Mouse (Mus musculus): Measurements from ENCODE around the gene Itgb6. TPM values are rescaled to one million over a fixed set of nuclear protein-coding genes. Genes with fewer than 3 reads are reported as not detected.
A peak's percentile ranks its signal among the peaks of the same experiment; 100 is the strongest.

The Itgb6 gene
- polyA plus RNA-seq, 1 experiment from 2014 or later = not detected

- no peak for ATAC-seq
These were observed 112.8 kb downstream of the Itgb6 start for GRCm38 (mm10) chr2:60609436-60610199.

DNA sequence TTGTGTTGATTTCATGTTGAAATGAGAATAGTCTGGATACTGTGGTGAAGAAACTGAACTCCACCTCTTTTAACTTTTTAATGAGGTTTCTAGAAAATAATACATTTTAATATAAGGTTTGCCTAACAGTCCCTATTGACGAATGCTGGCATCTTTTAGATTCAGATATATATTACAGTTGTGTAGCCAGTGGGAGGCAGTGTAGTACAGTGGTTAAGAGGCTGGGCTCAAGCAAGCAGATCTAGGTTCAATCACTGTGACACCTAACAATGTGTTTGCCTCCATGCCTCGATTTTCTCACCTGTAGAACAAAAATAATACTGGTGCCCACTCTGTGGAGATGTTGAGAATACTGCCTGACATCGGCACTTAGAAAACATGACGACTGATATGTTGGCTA lies 114.5 kb downstream of the Itgb6 start:
- H3K36me3 ChIP-seq (ENCODE audit: poor library complexity, severe bottlenecking) = no peaks in the 10 kb centered on the region
- H3K4me1 ChIP-seq = peaks cover 9% of the 10 kb centered on the region
- H3K9ac ChIP-seq = no peak overlapping the region
- no peak overlapping the region for H3K4me2 ChIP-seq
- H3K27me3 ChIP-seq = no peaks in the 10 kb centered on the region
- no peak for ATAC-seq
- no peak overlapping the region for H3K4me3 ChIP-seq
- no peak overlapping the region for H3K27ac ChIP-seq
- WGBS = 74% methylated on average over 4 of the region's 4 CpGs
- no peaks in the 10 kb centered on the region for H3K9me3 ChIP-seq (replicated peaks)

More at GRCm38 (mm10) chr2:60609436-60610199, 112.8 kb downstream of the Itgb6 start:
- Histone ChIP-seq H3K27ac (no peak overlapping the region), H3K9me3 (replicated peaks) (no peaks in the 10 kb centered on the region), H3K36me3 (ENCODE audit: poor library complexity, severe bottlenecking) (no peaks in the 10 kb centered on the region), H3K4me2 (no peak overlapping the region), H3K4me1 (peaks cover 20% of the 10 kb centered on the region), H3K4me3 (no peak overlapping the region), H3K27me3 (no peaks in the 10 kb centered on the region), H3K9ac (no peak overlapping the region)
- WGBS = 82% methylated on average over 8 of the region's 8 CpGs

GRCm38 (mm10) chr2:60601326-60601725 lies 121.1 kb downstream of the Itgb6 start:
- H3K4me2 ChIP-seq = no peak overlapping the region
- no peaks in the 10 kb centered on the region for H3K36me3 ChIP-seq (ENCODE audit: poor library complexity, severe bottlenecking)
- no peaks in the 10 kb centered on the region for H3K4me1 ChIP-seq
- H3K27me3 ChIP-seq = no peaks in the 10 kb centered on the region
- no peak overlapping the region for H3K4me3 ChIP-seq
- no peak for ATAC-seq
- H3K27ac ChIP-seq = no peak overlapping the region
- no peak overlapping the region for H3K9ac ChIP-seq
- 96% methylated on average over 2 of the region's 2 CpGs for WGBS
- no peaks in the 10 kb centered on the region; the same call in 1 of the 2 replicates for H3K9me3 ChIP-seq (replicated peaks)

DNA sequence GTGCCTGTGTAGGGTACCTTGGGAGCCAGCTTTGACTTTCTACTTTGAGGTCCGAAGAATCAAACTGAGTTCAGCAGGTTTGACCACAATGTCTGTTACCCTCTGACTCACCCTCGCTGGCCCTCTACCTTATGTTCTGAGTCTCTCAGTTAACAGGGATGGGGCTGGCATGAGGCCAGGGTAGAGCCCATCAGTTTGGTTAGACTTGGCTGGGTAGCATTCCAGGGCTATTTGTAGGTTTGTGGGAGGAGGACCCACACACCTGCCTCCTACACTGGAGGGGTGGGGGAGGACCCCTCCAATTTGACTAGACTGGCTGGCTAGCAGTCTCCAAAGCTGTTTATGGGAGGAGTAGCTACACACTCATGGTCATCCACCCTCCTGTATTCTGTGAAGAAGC lies 121.6 kb downstream of the Itgb6 start:
- 92% methylated on average over 2 of the region's 2 CpGs for WGBS
- Histone ChIP-seq H3K27ac (no peak overlapping the region), H3K4me3 (no peak overlapping the region), H3K4me2 (no peak overlapping the region), H3K4me1 (no peaks in the 10 kb centered on the region), H3K27me3 (no peaks in the 10 kb centered on the region), H3K9ac (no peak overlapping the region), H3K9me3 (replicated peaks) (no peaks in the 10 kb centered on the region; the same call in 1 of the 2 replicates), H3K36me3 (ENCODE audit: poor library complexity, severe bottlenecking) (no peaks in the 10 kb centered on the region)
- ATAC-seq = no peak

- no peak overlapping the region for H3K4me2 ChIP-seq
- no peaks in the 10 kb centered on the region for H3K9me3 ChIP-seq (replicated peaks)
- H3K27me3 ChIP-seq = no peaks in the 10 kb centered on the region
- no peak for ATAC-seq
- WGBS = 93% methylated on average over 4 of the region's 4 CpGs
- H3K36me3 ChIP-seq (ENCODE audit: poor library complexity, severe bottlenecking) = no peaks in the 10 kb centered on the region
- H3K4me1 ChIP-seq = no peaks in the 10 kb centered on the region
- no peak overlapping the region for H3K4me3 ChIP-seq
- H3K9ac ChIP-seq = no peak overlapping the region
- no peak overlapping the region for H3K27ac ChIP-seq
These were observed 139.0 kb downstream of the Itgb6 start for GRCm38 (mm10) chr2:60583416-60583815.

GRCm38 (mm10) chr2:60554561-60554960 lies 167.9 kb downstream of the Itgb6 start:
- WGBS = 66% methylated on average over 4 of the region's 4 CpGs
- Histone ChIP-seq H3K4me2 (no peak overlapping the region), H3K36me3 (ENCODE audit: poor library complexity, severe bottlenecking) (no peaks in the 10 kb centered on the region), H3K27ac (no peak overlapping the region), H3K9ac (no peak overlapping the region), H3K27me3 (peaks cover 13% of the 10 kb centered on the region; the same call in 1 of the 2 replicates), H3K9me3 (replicated peaks) (no peaks in the 10 kb centered on the region), H3K4me3 (no peak overlapping the region), H3K4me1 (peaks cover 13% of the 10 kb centered on the region)
- no peak for ATAC-seq

DNA sequence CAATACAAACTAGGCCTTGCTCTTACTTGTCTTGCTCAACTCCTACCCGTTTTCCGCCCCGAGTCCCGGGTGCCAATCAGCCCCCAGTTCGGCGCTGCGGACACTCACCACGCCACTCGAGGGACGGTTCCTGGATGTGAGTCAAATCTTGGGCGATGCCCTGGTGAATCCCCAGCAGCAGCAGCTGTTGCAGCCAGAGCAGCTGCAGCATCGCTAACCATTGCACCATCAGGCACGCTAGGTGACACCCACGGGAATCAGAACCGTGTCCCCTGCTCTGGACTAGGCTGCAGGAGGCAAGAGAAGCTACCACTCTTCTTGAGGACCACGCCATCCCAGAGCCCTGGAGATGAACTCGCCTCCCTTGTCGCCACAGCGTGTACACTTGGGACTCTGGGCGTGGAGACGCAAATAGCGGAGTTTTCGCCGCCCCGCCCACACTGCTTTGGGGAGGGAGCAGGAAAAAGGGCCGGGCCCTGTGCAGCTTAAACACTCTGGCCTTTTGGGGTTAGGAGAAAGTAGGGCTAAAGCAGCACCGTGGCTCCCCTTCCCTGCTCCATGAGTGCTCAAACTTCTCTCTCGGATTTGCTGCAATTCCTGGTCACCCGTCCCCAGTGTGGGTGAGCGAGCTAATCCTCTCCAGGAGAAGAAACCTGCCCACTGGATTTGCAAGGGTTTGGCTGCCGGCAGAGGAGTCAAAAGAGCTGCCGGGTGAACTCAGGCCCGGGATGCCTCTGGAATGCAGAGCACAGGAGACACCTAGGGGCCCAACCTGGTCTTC lies 169.4 kb downstream of the Itgb6 start, which contains the start of gene Pla2r1:
Pla2r1 (minus strand) TSS at position 407 of the 781 bp plus-strand sequence.
- peak within 1 kb of the TSS; percentile 70 for H3K4me2 ChIP-seq
- peaks cover 13% of the 10 kb centered on the region for H3K4me1 ChIP-seq
- no peaks in the 10 kb centered on the region for H3K9me3 ChIP-seq (replicated peaks)
- H3K27me3 ChIP-seq = peaks cover 13% of the 10 kb centered on the region; the same call in 1 of the 2 replicates
- WGBS = 2% methylated on average over 33 of the region's 33 CpGs
- H3K27ac ChIP-seq = no peak within 1 kb of the TSS
- peak within 1 kb of the TSS; percentile 36 for H3K4me3 ChIP-seq
- peak; percentile 75; the same call in 1 of the 2 replicates for ATAC-seq
- no peaks in the 10 kb centered on the region for H3K36me3 ChIP-seq (ENCODE audit: poor library complexity, severe bottlenecking)
- H3K9ac ChIP-seq = peak within 1 kb of the TSS; percentile 45

DNA sequence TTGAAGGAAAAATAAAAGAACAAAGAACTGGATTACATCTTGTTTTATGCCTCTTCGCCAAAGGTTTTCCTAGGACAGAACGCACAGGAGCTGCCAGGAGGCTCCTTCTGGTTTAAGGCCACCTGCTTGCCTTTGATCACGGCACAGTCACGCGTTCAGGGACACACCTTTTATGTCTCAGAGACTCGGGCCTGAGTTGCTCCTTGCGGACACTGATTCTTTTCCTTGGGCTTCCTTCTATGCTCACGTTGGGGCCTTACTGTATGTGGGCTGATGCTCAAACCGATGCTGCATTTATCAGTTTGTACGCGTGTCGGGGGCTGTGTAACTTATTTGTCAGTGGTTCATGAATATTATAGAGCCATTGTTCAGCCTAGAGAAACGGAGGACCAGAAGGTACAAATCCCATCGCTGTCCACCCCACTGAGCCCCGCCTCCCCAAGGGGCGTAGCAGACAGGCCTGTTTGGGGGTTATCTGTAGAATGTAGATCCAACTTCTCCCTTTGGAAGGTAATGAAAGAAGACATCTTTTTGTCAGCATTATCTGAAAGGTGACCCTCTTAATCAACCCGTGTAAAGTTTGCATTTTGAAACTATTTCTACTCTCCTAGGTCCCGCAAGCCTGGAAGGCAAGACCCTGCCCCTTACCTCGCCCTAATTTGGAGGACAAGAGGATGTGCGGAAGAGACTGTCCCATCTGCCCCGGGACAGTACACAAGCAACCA lies 170.1 kb downstream of the Itgb6 start:
- Histone ChIP-seq H3K4me1 (peaks cover 13% of the 10 kb centered on the region), H3K9ac (peak overlapping the region; percentile 45), H3K27me3 (peaks cover 13% of the 10 kb centered on the region; the same call in 1 of the 2 replicates), H3K4me3 (peak overlapping the region; percentile 36), H3K36me3 (ENCODE audit: poor library complexity, severe bottlenecking) (no peaks in the 10 kb centered on the region), H3K27ac (no peak overlapping the region), H3K9me3 (replicated peaks) (no peaks in the 10 kb centered on the region), H3K4me2 (peak overlapping the region; percentile 70)
- ATAC-seq = peak; percentile 41; the same call in 1 of the 2 replicates
- WGBS = 17% methylated on average over 21 of the region's 21 CpGs

GRCm38 (mm10) chr2:60551673-60552072 lies 170.8 kb downstream of the Itgb6 start:
- H3K9me3 ChIP-seq (replicated peaks) = no peaks in the 10 kb centered on the region
- ATAC-seq = no peak
- H3K36me3 ChIP-seq (ENCODE audit: poor library complexity, severe bottlenecking) = no peaks in the 10 kb centered on the region
- no peak overlapping the region for H3K4me2 ChIP-seq
- H3K4me3 ChIP-seq = no peak overlapping the region
- no peak overlapping the region for H3K9ac ChIP-seq
- 23% methylated on average over 2 of the region's 2 CpGs for WGBS
- H3K27ac ChIP-seq = no peak overlapping the region
- H3K4me1 ChIP-seq = peaks cover 13% of the 10 kb centered on the region
- H3K27me3 ChIP-seq = peaks cover 13% of the 10 kb centered on the region; the same call in 1 of the 2 replicates

DNA sequence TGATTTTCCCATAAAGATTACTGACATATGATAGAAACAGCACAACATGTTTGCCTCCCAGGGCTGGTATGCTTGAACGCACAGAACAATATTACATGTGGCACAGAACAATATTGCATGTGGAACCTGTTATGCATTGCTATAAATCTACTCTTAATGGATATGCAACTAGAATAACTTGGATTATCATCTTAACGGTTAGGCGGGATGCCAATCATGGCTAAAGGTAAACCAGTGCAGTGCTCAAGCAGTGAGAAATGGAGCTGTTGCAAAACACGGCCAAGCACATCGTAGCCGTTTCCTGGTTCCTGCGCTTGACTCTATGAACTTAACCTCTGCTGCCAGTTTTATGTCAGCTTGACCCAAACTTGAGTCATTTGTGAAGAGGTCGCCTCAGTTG lies 171.9 kb downstream of the Itgb6 start:
- no peak for ATAC-seq
- peaks cover 13% of the 10 kb centered on the region for H3K4me1 ChIP-seq
- H3K9ac ChIP-seq = no peak overlapping the region
- no peaks in the 10 kb centered on the region for H3K9me3 ChIP-seq (replicated peaks)
- WGBS = 94% methylated on average over 8 of the region's 8 CpGs
- no peak overlapping the region for H3K4me2 ChIP-seq
- no peak overlapping the region for H3K4me3 ChIP-seq
- H3K27ac ChIP-seq = no peak overlapping the region
- peaks cover 13% of the 10 kb centered on the region; the same call in 1 of the 2 replicates for H3K27me3 ChIP-seq
- H3K36me3 ChIP-seq (ENCODE audit: poor library complexity, severe bottlenecking) = no peaks in the 10 kb centered on the region

GRCm38 (mm10) chr2:60549851-60550250 lies 172.6 kb downstream of the Itgb6 start:
- H3K4me3 ChIP-seq = no peak overlapping the region
- H3K9me3 ChIP-seq (replicated peaks) = no peaks in the 10 kb centered on the region
- 93% methylated on average over 2 of the region's 2 CpGs for WGBS
- peaks cover 13% of the 10 kb centered on the region; the same call in 1 of the 2 replicates for H3K27me3 ChIP-seq
- H3K4me2 ChIP-seq = no peak overlapping the region
- H3K36me3 ChIP-seq (ENCODE audit: poor library complexity, severe bottlenecking) = no peaks in the 10 kb centered on the region
- ATAC-seq = no peak
- H3K4me1 ChIP-seq = peaks cover 13% of the 10 kb centered on the region
- no peak overlapping the region for H3K27ac ChIP-seq
- no peak overlapping the region for H3K9ac ChIP-seq

All from forebrain, embryonic 13.5 days (tissue).